Mouse (Mus musculus) mouse trophoblast stem cell (cell line): ENCODE measurements around the gene Capzb.

Experiments used
- in situ Hi-C, 2 experiments: fragments of 300-500 bp; cut with MseI, MboI; formaldehyde crosslinking; loops; 2 replicates in 1 of 2; 3 replicates in 1 of 2; pipeline ENCODE4 v1.15.1; 2025

Capzb gene

GRCm38 (mm10) chr4:139192499-139193175 lies at the start of gene Capzb:
Gene Capzb, plus strand, starts transcription at chr4:139192899.
- in situ Hi-C loops, result no loop called here

GRCm38 (mm10) chr4:139142985-139143384 lies 49.7 kb upstream of the Capzb start:
- in situ Hi-C loops, result no loop called here

DNA sequence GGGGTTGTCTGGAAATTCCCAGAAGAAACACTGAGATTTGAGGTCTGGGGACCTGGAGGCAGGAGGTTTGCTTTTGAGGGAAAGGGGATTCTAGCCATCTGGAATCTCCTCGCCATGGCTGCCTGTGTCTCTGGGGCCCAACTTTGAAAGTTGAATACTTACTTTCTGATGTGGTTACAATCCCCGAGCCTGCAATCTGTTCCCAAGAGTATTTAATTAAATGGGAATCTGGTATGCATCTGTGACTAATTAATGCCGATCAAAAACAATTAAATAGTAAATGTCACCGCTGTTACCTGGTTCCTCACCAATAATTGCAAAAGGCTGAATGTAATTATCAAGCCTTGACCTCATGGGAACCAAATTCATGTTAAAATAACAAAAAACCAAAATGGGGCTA lies 48.1 kb upstream of the Capzb start:
- in situ Hi-C loops, result no loop called here

- in situ Hi-C loops, result no loop called here
These were observed 47.5 kb upstream of the Capzb start for GRCm38 (mm10) chr4:139145156-139145555.

- in situ Hi-C loops, result no loop called here
These were observed 45.9 kb upstream of the Capzb start for GRCm38 (mm10) chr4:139146760-139147159.

DNA sequence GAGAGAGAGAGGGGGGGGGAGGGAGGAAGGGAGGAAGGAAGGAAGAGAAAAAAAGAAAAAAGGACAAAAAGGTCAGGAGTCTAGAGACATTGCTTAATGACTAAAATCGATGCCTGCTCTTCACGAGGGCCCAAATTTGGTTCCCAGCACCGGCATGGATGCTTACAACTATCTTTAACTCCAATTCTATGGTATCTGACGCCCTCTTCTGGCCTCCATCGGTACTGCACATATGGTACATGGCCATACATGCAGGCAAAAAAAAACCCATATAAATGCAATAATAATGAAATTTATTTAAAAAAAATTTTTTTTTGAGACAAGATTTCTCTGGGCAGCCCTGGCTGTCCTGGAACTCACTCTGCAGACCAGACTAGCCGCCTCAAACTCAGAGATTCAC lies 41.3 kb upstream of the Capzb start:
- in situ Hi-C loops, result no loop called here

- in situ Hi-C loops, result no loop called here
These were observed 38.0 kb upstream of the Capzb start for GRCm38 (mm10) chr4:139154576-139155307.

DNA sequence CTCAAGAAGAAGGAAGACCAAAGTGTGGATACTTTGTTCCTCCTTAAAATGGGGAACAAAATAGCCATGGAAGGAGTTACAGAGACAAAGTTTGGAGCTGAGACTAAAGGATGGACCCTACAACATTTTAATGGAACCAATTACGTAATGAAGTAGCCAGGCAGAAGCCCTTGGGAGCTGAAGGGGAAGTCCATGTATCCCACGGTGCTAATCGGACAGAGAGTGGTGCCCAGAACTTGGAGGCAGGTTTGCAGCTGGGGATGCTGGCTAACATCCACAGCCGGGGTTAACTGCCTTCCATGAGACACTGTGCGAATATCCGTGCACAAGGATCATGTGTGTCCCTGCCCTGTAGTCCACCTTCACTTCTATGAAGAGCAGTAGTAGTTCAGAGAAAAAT lies 36.2 kb upstream of the Capzb start:
- in situ Hi-C loops, result no loop called here

- in situ Hi-C loops, result no loop called here
These were observed 34.3 kb upstream of the Capzb start for GRCm38 (mm10) chr4:139158350-139158749.

GRCm38 (mm10) chr4:139161076-139161475 lies 31.6 kb upstream of the Capzb start:
- in situ Hi-C loops, result no loop called here

GRCm38 (mm10) chr4:139164082-139164481 lies 28.6 kb upstream of the Capzb start:
- in situ Hi-C loops, result no loop called here

GRCm38 (mm10) chr4:139165259-139165658 lies 27.4 kb upstream of the Capzb start:
- in situ Hi-C loops, result no loop called here

- in situ Hi-C loops, result no loop called here
These were observed 26.5 kb upstream of the Capzb start for GRCm38 (mm10) chr4:139166244-139166643.

DNA sequence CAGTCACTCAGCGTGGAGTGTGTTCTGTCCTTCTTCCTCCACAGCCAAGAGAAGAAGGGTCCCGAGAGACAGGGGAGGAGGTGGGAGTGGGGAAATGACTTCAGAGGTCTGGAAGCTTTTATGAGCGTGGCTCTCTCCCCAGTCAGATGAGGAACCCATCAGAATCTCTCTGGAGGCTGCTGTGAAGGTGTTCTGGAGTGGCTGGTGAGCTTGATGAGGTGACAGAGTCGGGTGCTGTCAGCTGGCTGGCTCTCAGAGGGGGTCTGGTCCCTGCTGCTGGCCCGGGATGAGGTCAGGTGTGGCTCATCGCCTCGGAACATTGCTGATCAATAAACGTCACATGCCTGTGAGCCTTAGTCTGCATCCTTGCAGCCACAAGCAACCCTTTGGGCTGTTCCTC lies 25.6 kb upstream of the Capzb start:
- in situ Hi-C loops, result no loop called here

GRCm38 (mm10) chr4:139168985-139169747 lies 23.5 kb upstream of the Capzb start:
- in situ Hi-C loops, result no loop called here

GRCm38 (mm10) chr4:139169748-139170279 lies 22.9 kb upstream of the Capzb start:
- in situ Hi-C loops, result no loop called here

DNA sequence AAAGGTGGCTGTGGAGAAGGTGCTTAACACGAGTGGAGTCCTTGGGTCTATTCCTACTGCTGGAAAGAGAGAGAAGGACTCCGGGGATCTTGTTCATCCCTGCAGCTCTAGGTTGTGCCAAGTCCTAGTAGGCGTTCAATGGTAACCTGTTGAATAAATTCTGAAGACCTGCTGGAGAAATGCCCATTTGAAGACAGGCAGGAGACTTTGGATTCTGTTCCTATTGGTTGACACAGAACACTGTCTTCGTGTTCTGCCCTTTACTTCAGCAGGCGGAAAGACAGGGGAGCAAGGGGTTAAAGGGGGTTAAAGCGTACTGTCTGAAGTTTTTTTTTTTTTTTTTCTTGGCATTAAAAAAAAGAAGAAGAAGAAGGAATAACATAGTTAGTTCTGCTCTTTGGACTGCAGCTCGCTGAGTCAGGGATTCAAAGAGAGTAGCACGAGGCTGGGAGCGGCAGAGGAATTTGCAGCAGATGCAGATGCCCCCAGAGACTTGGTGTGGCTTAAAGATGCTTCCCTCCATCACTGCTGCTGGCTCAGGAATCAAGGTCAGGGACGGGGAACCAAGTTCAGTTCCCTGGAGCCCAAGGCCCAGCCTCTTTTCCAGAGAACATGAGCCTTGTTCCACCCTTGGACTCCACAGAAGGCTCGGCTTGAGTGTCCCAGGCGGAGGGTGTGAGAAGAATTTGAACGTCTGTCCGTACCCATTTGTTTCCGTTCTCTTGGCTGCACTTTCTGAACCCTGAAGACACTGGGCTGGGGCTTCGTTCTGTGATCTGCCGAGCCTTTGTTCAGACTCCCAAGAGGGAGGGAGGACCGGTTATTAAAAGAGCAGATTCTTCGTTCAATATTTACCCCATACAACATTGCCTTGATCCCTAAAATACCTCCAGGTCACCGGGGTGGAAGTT lies 17.4 kb upstream of the Capzb start:
- in situ Hi-C loops, result no loop called here

DNA sequence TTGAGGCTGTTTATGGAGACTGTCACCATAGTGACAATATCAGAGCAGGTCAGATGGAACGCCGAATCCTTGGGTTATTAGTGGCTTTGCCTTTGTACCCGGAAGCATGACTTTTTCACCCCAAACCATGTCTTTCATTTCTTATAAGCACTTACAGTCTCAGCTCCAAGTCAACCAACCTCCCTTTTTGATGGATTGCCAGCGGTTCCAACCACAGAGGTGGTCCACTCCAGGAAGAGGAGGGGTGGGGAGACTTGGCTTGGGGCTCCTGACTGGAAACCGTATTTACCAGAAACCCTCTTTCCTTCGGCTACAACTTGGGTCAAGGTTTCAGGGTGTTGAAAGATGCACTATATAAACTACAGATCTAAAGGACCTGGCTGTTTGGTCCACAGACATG lies 16.7 kb upstream of the Capzb start:
- in situ Hi-C loops, result no loop called here

DNA sequence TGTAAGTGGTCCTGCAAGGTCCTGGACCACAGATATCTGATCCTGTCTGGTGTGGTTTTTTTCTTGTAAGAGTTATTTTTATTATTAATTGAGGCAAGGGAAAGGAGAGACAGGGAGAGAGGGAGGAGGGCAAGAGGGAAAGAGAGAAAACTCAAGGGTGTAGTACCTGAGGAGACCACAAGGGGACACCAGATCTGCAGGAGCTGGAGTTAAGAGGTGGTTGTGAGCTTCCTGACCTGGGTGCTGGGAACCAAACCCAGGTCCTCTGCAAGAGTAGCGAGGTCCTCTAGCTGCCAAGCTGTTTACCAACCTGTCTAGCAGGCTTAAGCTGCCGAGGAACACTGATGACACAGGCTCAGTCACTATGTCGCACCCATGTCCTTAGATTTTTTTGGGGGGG lies 14.8 kb upstream of the Capzb start:
- in situ Hi-C loops, result no loop called here

DNA sequence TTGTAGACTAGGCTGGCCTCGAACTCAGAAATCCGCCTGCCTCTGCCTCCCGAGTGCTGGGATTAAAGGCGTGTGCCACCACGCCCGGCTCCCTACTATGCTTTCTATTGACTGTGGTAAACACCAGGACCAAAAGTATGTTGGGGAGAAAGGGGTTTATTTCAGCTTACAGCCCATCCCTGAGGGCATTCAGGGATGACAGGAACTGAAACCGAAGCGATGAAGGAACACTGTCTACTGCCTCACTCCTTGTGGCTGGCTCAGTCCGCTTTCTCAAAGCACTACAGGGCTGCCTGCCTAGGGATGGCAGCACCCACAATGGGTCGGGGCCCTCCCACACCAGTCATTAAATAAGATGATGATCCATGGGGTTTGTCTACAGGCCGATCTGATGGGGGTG lies 14.3 kb upstream of the Capzb start:
- in situ Hi-C loops, result no loop called here

- in situ Hi-C loops, result no loop called here
These were observed 13.5 kb upstream of the Capzb start for GRCm38 (mm10) chr4:139179218-139179617.
